Mouse (Mus musculus) MEL (cell line): Measurements from ENCODE around the gene Ints4.

Experiments
- BHLHE40 ChIP-seq: IDR thresholded peaks from 2 replicates; pipeline ENCODE4 v1.6.1; 2012; ENCODE audit warnings: low read depth, mild to moderate bottlenecking, inconsistent platforms, low read length, improper control_type of control experiment, borderline replicate concordance
- CHD1 ChIP-seq: IDR thresholded peaks from 2 replicates; pipeline ENCODE4 v1.6.1; 2012; ENCODE audit warnings: low read depth, mild to moderate bottlenecking, inconsistent platforms, low read length, improper control_type of control experiment
- MAX ChIP-seq: IDR thresholded peaks from 2 replicates; pipeline ENCODE4 v1.6.1; 2011; ENCODE audit warnings: low read length, improper control_type of control experiment
- MAZ ChIP-seq: IDR thresholded peaks from 2 replicates; pipeline ENCODE4 v1.6.1; 2012; ENCODE audit warnings: low read depth, mild to moderate bottlenecking, inconsistent platforms, low read length, improper control_type of control experiment

- no peak for TF ChIP-seq BHLHE40
- peak; percentile 54; the same call in 1 of the 2 replicates for TF ChIP-seq MAX
- peak; percentile 56; the same call in 1 of the 2 replicates for TF ChIP-seq MAZ
- TF ChIP-seq CHD1, result no peak
Measured at GRCm38 (mm10) chr7:97579067-97579975, 98.6 kb downstream of the Ints4 start, which contains the start of the genes Aamdc and Rsf1.
